Mouse (Mus musculus) thymus, postnatal 25 days (tissue): Measurements from ENCODE around the gene Katnb1.
A peak's percentile ranks its signal among the peaks of the same experiment; 100 is the strongest.

Experiments used
- DNase-seq: peaks from one replicate; pipeline ENCODE4 v3.0.0; 2022

Katnb1 gene

GRCm38 (mm10) chr8:95080381-95081341, at the start of gene Katnb1:
Gene Katnb1, plus strand, starts transcription at chr8:95081186.
- peak; percentile 99 for DNase-seq

- no peak for DNase-seq
Observed at GRCm38 (mm10) chr8:95037106-95037925, 43.7 kb upstream of the Katnb1 start.

GRCm38 (mm10) chr8:95041883-95042784, 38.9 kb upstream of the Katnb1 start:
- no peak for DNase-seq

GRCm38 (mm10) chr8:95044811-95045210, 36.2 kb upstream of the Katnb1 start:
- no peak for DNase-seq

- no peak for DNase-seq
Observed at GRCm38 (mm10) chr8:95046982-95047381, 34.0 kb upstream of the Katnb1 start.

GRCm38 (mm10) chr8:95047884-95048680, 32.9 kb upstream of the Katnb1 start:
- DNase-seq = no peak

GRCm38 (mm10) chr8:95049636-95050035, 31.4 kb upstream of the Katnb1 start:
- DNase-seq = no peak

- DNase-seq = no peak
Observed at GRCm38 (mm10) chr8:95054438-95054837, 26.5 kb upstream of the Katnb1 start.

- no peak for DNase-seq
Observed at GRCm38 (mm10) chr8:95054927-95055510, 26.0 kb upstream of the Katnb1 start, which contains the start of gene Drc7. Gene Drc7, plus strand, starts transcription at chr8:95055103.

GRCm38 (mm10) chr8:95056414-95056813, 24.6 kb upstream of the Katnb1 start:
- DNase-seq = peak; percentile 18

- DNase-seq = peak; percentile 17
Observed at GRCm38 (mm10) chr8:95058661-95059060, 22.3 kb upstream of the Katnb1 start.

- DNase-seq = no peak
Observed at GRCm38 (mm10) chr8:95059812-95060533, 21.0 kb upstream of the Katnb1 start.

- DNase-seq = no peak
Observed at GRCm38 (mm10) chr8:95064531-95064930, 16.5 kb upstream of the Katnb1 start.

GRCm38 (mm10) chr8:95067582-95067981, 13.4 kb upstream of the Katnb1 start:
- DNase-seq = peak; percentile 80

GRCm38 (mm10) chr8:95075504-95075903, 5.5 kb upstream of the Katnb1 start:
- DNase-seq = no peak

GRCm38 (mm10) chr8:95076151-95076550, 4.8 kb upstream of the Katnb1 start:
- DNase-seq = no peak

GRCm38 (mm10) chr8:95078055-95078454, 2.9 kb upstream of the Katnb1 start:
- no peak for DNase-seq

GRCm38 (mm10) chr8:95079305-95079704, 1.7 kb upstream of the Katnb1 start:
- no peak for DNase-seq

GRCm38 (mm10) chr8:95081650-95082049, 664 bp downstream of the Katnb1 start:
- no peak for DNase-seq

- DNase-seq = no peak
Observed at GRCm38 (mm10) chr8:95084261-95084660, 3.3 kb downstream of the Katnb1 start.
